Mouse (Mus musculus) CH12.LX (cell line): ENCODE data around the gene Polr2f.

Experiments used
- CTCF ChIP-seq, 2 experiments: IDR thresholded peaks in 1 of 2; conservative IDR thresholded peaks in 1 of 2; 2 replicates each; pipeline ENCODE4 v1.5.1; 2011 to 2012; ENCODE audit warnings: low read depth in 2 of 2, low read length in 2 of 2, improper control_type of control experiment in 1 of 2, inconsistent platforms in 1 of 2, mild to moderate bottlenecking in 1 of 2, moderate library complexity in 1 of 2
- IRF4 ChIP-seq: IDR thresholded peaks from 2 replicates; pipeline ENCODE4 v1.6.1; 2014; ENCODE audit warnings: low read depth, mild to moderate bottlenecking, inconsistent platforms, low read length, improper control_type of control experiment
- JUN ChIP-seq: IDR thresholded peaks from 2 replicates; pipeline ENCODE4 v1.6.1; 2011; ENCODE audit warnings: low read depth, mild to moderate bottlenecking, low read length, improper control_type of control experiment, moderate library complexity; ENCODE audit not compliant: insufficient read depth
- JUND ChIP-seq: conservative IDR thresholded peaks from 2 replicates; pipeline ENCODE4 v1.6.1; 2011; ENCODE audit warnings: low read depth, low read length, improper control_type of control experiment
- KAT2A ChIP-seq: IDR thresholded peaks from 2 replicates; pipeline ENCODE4 v1.6.1; 2012; ENCODE audit warnings: low read length, improper control_type of control experiment, inconsistent platforms; ENCODE audit not compliant: insufficient replicate concordance
- MAFK ChIP-seq: IDR thresholded peaks from 2 replicates; pipeline ENCODE4 v1.6.1; 2011; ENCODE audit warnings: low read length, improper control_type of control experiment; ENCODE audit not compliant: insufficient replicate concordance
- MAX ChIP-seq: IDR thresholded peaks from 2 replicates; pipeline ENCODE4 v1.6.1; 2011; ENCODE audit warnings: low read length, improper control_type of control experiment
- MEF2A ChIP-seq: IDR thresholded peaks from 2 replicates; pipeline ENCODE4 v1.6.1; 2014; ENCODE audit warnings: low read depth, mild to moderate bottlenecking, inconsistent platforms, low read length, improper control_type of control experiment, borderline replicate concordance
- POLR2A ChIP-seq: IDR thresholded peaks from 2 replicates; pipeline ENCODE4 v1.6.1; 2011; ENCODE audit warnings: low read depth, mild to moderate bottlenecking, improper control_type of control experiment, low read length
- RAD21 ChIP-seq: IDR thresholded peaks from 2 replicates; pipeline ENCODE4 v1.6.1; 2011; ENCODE audit warnings: low read depth, mild to moderate bottlenecking, low read length, improper control_type of control experiment, moderate library complexity
- TCF12 ChIP-seq: IDR thresholded peaks from 2 replicates; pipeline ENCODE4 v1.6.1; 2014; ENCODE audit warnings: low read depth, mild to moderate bottlenecking, inconsistent platforms, low read length, improper control_type of control experiment
- ZC3H11A ChIP-seq: IDR thresholded peaks from 2 replicates; pipeline ENCODE4 v1.6.1; 2012; ENCODE audit warnings: low read depth, mild to moderate bottlenecking, inconsistent platforms, low read length, improper control_type of control experiment
- ZKSCAN1 ChIP-seq: IDR thresholded peaks from 2 replicates; pipeline ENCODE4 v1.6.1; 2012; ENCODE audit warnings: low read depth, inconsistent platforms, low read length, improper control_type of control experiment, borderline replicate concordance
- ZNF384 ChIP-seq: IDR thresholded peaks from 2 replicates; pipeline ENCODE4 v1.6.1; 2012; ENCODE audit warnings: low read depth, low read length, improper control_type of control experiment, inconsistent platforms

GRCm38 (mm10) chr15:79140866-79141565 lies at the start of gene Polr2f, which contains the start of gene 1700088E04Rik:
- TF ChIP-seq MAFK (no peak), KAT2A (peak; percentile 50; the same call in 1 of the 2 replicates), POLR2A (peak; percentile 96), CTCF (conservative IDR thresholded peaks at IDR 0.05 in 1 of 2, IDR thresholded peaks at IDR 0.05 in 1 of 2; ENCODE audit: low read depth in 2 of 2, low read length in 2 of 2) (peak in 1 of 2 experiments; percentile 5; a peak in 1 of 4 replicates), MEF2A (no peak), JUN (no peak), ZNF384 (no peak), MAX (peak; percentile 83), ZC3H11A (no peak), ZKSCAN1 (no peak), IRF4 (no peak), RAD21 (no peak), JUND (no peak), TCF12 (peak; percentile 52; the same call in 1 of the 2 replicates)
